Comparison of ENCODE assay signal across 8 mouse cellular contexts in the genomic region with DNA sequence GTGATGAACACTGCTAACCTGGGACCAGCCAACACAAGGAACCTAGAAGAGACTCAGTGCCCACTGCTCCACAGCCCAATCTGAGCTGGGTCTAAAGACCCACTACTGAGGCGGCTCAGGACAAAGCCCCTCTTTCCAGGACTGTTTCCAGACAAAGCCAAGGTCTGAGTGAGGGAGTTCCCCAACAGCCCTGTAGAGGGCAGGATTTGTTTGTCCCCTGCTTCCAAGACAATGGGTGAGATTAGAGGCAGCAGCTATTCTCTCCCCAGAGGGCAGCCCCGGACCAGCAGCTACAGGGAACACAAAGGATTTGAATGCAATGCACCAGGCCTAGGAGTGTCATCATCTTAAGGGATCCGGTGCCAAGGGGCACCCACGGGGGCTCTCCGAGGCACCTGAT. TPM values are rescaled to one million over a fixed set of nuclear protein-coding genes. Genes with fewer than 3 reads are reported as not detected.
DNase-seq lines count a peak whose midpoint lies in the region; ATAC-seq and TF ChIP-seq lines count a peak whose summit lies in the region.

No protein-coding gene starts in this region.

- peaks cover 35% of the 10 kb centered on the region for H3K36me3 ChIP-seq in liver, embryonic 12.5 days

- peaks cover 21% of the 10 kb centered on the region; the same call in 1 of the 2 replicates for H3K4me1 ChIP-seq in liver, embryonic 12.5 days
- H3K4me1 ChIP-seq in olfactory bulb, adult 2 months (ENCODE audit: control insufficient read depth, insufficient read depth, low read length): peaks cover 15% of the 10 kb centered on the region

- intact Hi-C loops in gastrocnemius, postnatal 36 days (cut with DNase I): loop anchor here (5.0 kb wide), 2 partner anchors 54 to 99 kb away; no protein-coding TSS in a partner anchor

- no peak overlapping the region for H3K4me3 ChIP-seq in liver, embryonic 12.5 days
- no peak overlapping the region for H3K4me3 ChIP-seq in olfactory bulb, adult 2 months (ENCODE audit: insufficient read depth, low read depth, low read length)

- H3K9me3 ChIP-seq in liver, embryonic 12.5 days (replicated peaks): no peaks in the 10 kb centered on the region

- H3K9ac ChIP-seq in liver, embryonic 12.5 days: no peak overlapping the region

- 0 out of 2 replicates have a peak, but pooled peaks have one; percentile 28 for ATAC-seq in liver, embryonic 12.5 days

- H3K27ac ChIP-seq in liver, embryonic 12.5 days: no peak overlapping the region
- no peak overlapping the region for H3K27ac ChIP-seq in olfactory bulb, adult 2 months (ENCODE audit: insufficient read depth, low read depth, low read length)

- DNase-seq in A20 (ENCODE audit: low read depth, low spot score) (peak; percentile 24), ES-CJ7 (ENCODE audit: low read depth, low spot score) (peak; percentile 74)
- peak; percentile 69 to 77 for DNase-seq in cerebellum, postnatal 25 days
- peak; percentile 73 for DNase-seq in heart, adult 8-10 months (ENCODE audit: low spot score)
- peak; percentile 53 for DNase-seq in kidney, adult 11 months
- no peak for DNase-seq in gastrocnemius, postnatal 36 days

- WGBS in liver, embryonic 12.5 days (ENCODE audit: insufficient replicate concordance): 35% methylated on average over 5 of the region's 5 CpGs
- 38% methylated on average over 5 of the region's 5 CpGs for WGBS in olfactory bulb, adult 2 months

- no peak overlapping the region for H3K4me2 ChIP-seq in liver, embryonic 12.5 days

- no peaks in the 10 kb centered on the region for H3K27me3 ChIP-seq in liver, embryonic 12.5 days (replicated peaks)

- TF ChIP-seq CTCF in olfactory bulb, adult 2 months (IDR thresholded peaks at IDR 0.05; ENCODE audit: insufficient read depth, low read depth, low read length): 0 out of 2 replicates have a peak, but pooled peaks have one; percentile 26

- TF ChIP-seq POLR2A in olfactory bulb, adult 2 months (IDR thresholded peaks at IDR 0.05; ENCODE audit: insufficient read depth, low read depth, low read length): no peak

RNA-seq across cellular contexts. Expression of gene Akap1, which starts 15.8 kb away (rescaled TPM):
- 100 to 1,000 TPM; 113 to 148 (median 138) TPM for total RNA-seq in heart, adult 8-10 months (2022)
- polyA plus RNA-seq in liver, embryonic 12.5 days (2016; fragmentation: Nextera tagmentation; extraction: Ambion mirVana): 12.3 and 14.0 TPM in 2 replicates
- not detected in 2 replicates for polyA plus RNA-seq in olfactory bulb, adult 2 months (2012; ENCODE audit: insufficient read depth, insufficient read length, low replicate concordance, missing spikeins)
- total RNA-seq in gastrocnemius, postnatal 36 days (2021): 10 to 100 TPM; 57.0 to 75.1 TPM

Comparison
In these comparisons a context has a peak if more than half of its experiments do, and no peak if none do; other contexts are left out.
1. DNase-seq: peak in A20 (single experiment), ES-CJ7 (single experiment), cerebellum, postnatal 25 days (2 of 2), heart, adult 8-10 months (single experiment) and kidney, adult 11 months (single experiment); none in gastrocnemius, postnatal 36 days (0 of 2).